Comparison of ENCODE assay signal across 19 mouse cellular contexts in the genomic region with DNA sequence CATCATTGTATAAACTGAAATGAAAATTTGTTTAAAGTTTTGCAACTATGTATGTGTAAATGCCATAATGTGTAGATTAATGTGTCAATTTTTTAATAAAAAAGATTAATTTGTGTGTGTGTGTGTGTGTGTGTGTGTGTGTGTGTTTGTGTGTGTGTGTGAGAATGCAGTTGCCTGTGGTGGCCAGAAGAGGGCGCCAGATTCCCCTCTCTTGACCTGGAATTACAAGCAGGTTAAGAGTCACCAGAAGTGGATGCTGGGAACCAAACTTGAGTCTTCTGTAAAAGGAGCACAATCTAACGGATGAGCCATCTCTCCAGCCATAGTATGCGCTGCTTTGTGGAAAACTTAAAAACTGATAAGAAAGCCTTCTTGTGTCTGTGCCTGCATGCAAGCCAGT.
A peak's percentile ranks its signal among the peaks of the same experiment; 100 is the strongest.
DNase-seq lines count a peak whose midpoint lies in the region; ATAC-seq and TF ChIP-seq lines count a peak whose summit lies in the region.
"Had no signal": no experiment of that assay in that cellular context is flagged by ENCODE, and none has a peak within 500 bp of the region (broad histone marks: within the 10 kb centered on the region; RNA-seq: fewer than 3 reads in every experiment).

No protein-coding gene starts in this region.

- no peak overlapping the region for H3K4me2 ChIP-seq in intestine, postnatal 0 days (replicated peaks; ENCODE audit: low read depth)
- no peak overlapping the region for H3K4me2 ChIP-seq in intestine, embryonic 16.5 days (ENCODE audit: low read depth, low read length)
- H3K4me2 ChIP-seq in lung, embryonic 16.5 days (ENCODE audit: low read depth, low read length) = no peak overlapping the region
- H3K4me2 ChIP-seq: forebrain, embryonic 13.5 days; heart, embryonic 15.5 days; liver, embryonic 11.5 days; midbrain, embryonic 12.5 days had no signal

- no peak for ATAC-seq in intestine, postnatal 0 days
- no peak for ATAC-seq in intestine, embryonic 16.5 days
- ATAC-seq in lung, embryonic 16.5 days (ENCODE audit: low read depth) = no peak
- ATAC-seq: forebrain, embryonic 13.5 days had no signal

- H3K9ac ChIP-seq in intestine, postnatal 0 days (ENCODE audit: low read depth, low read length) = no peak overlapping the region
- no peak overlapping the region for H3K9ac ChIP-seq in intestine, embryonic 16.5 days (ENCODE audit: low read depth, low read length)
- no peak overlapping the region for H3K9ac ChIP-seq in lung, embryonic 16.5 days (ENCODE audit: low read length)
- H3K9ac ChIP-seq in ES-E14 (ENCODE audit: insufficient read depth, low read depth, low read length, poor library complexity, severe bottlenecking) = no peak overlapping the region
- H3K9ac ChIP-seq: forebrain, embryonic 13.5 days; heart, embryonic 15.5 days; midbrain, embryonic 12.5 days had no signal

- no peaks in the 10 kb centered on the region for H3K9me3 ChIP-seq in intestine, postnatal 0 days (ENCODE audit: control insufficient read depth)
- peaks cover 4% of the 10 kb centered on the region; the same call in 1 of the 2 replicates for H3K9me3 ChIP-seq in intestine, embryonic 16.5 days (ENCODE audit: control insufficient read depth, low read length)
- H3K9me3 ChIP-seq in lung, embryonic 16.5 days (ENCODE audit: control insufficient read depth, low read length) = no peaks in the 10 kb centered on the region
- H3K9me3 ChIP-seq in ES-E14 (ENCODE audit: control insufficient read depth, insufficient read depth, low read depth, low read length) = no peaks in the 10 kb centered on the region
- H3K9me3 ChIP-seq: forebrain, embryonic 13.5 days; heart, embryonic 15.5 days; limb, embryonic 10.5 days had no signal

- no peak for DNase-seq in lung, adult 18-20 months
- DNase-seq in ES-E14 (ENCODE audit: low read depth, low spot score) = no peak
- DNase-seq in adrenal gland, postnatal 10 days = no peak
- DNase-seq: cerebellum, adult 9-10 months; gastrocnemius, postnatal 14 days; kidney, adult 9 months; kidney, postnatal 4 days; layer of hippocampus, adult 9-11 months; spleen, adult 18-20 months had no signal

- peak; percentile 36 for TF ChIP-seq CTCF in intestine, postnatal 0 days (IDR thresholded peaks at IDR 0.05; ENCODE audit: low read depth)
- TF ChIP-seq CTCF in small intestine, adult 2 months (IDR thresholded peaks at IDR 0.05; ENCODE audit: extremely low read depth, insufficient read length, insufficient replicate concordance, low read depth, low read length) = peak; percentile 5; the same call in 1 of the 2 replicates

- H3K4me3 ChIP-seq in intestine, postnatal 0 days (ENCODE audit: low read depth, low read length) = no peak overlapping the region
- no peak overlapping the region for H3K4me3 ChIP-seq in intestine, embryonic 16.5 days (ENCODE audit: low read length)
- H3K4me3 ChIP-seq in lung, embryonic 16.5 days (ENCODE audit: low read length) = no peak overlapping the region
- H3K4me3 ChIP-seq in ES-E14 (ENCODE audit: insufficient read depth in 1 of 2, low read depth in 1 of 2, low read length in 2 of 2, poor library complexity in 1 of 2, severe bottlenecking in 1 of 2) = no peak overlapping the region
- no peak overlapping the region for H3K4me3 ChIP-seq in small intestine, adult 2 months (ENCODE audit: low read depth, low read length)
- H3K4me3 ChIP-seq: forebrain, embryonic 13.5 days; heart, embryonic 15.5 days; limb, embryonic 10.5 days; midbrain, embryonic 12.5 days had no signal

- no peaks in the 10 kb centered on the region for H3K36me3 ChIP-seq in intestine, postnatal 0 days (ENCODE audit: control insufficient read depth, insufficient read depth)
- no peaks in the 10 kb centered on the region for H3K36me3 ChIP-seq in intestine, embryonic 16.5 days (ENCODE audit: control insufficient read depth, insufficient read depth, low read length)
- no peaks in the 10 kb centered on the region for H3K36me3 ChIP-seq in lung, embryonic 16.5 days (ENCODE audit: control insufficient read depth, insufficient read depth, low read length)
- no peaks in the 10 kb centered on the region for H3K36me3 ChIP-seq in ES-E14 (ENCODE audit: control insufficient read depth, insufficient read depth, low read length, poor library complexity, severe bottlenecking)
- H3K36me3 ChIP-seq in small intestine, adult 2 months (ENCODE audit: control insufficient read depth, insufficient read depth, low read length) = no peaks in the 10 kb centered on the region
- H3K36me3 ChIP-seq: heart, embryonic 15.5 days; midbrain, embryonic 12.5 days had no signal

- in situ Hi-C loops in ES-E14 (cut with MboI; ENCODE audit: low sequenced_read_pairs in 2 of 2, unreplicated experiment in 2 of 2) = no loop called here

- 71% methylated on average over 3 of the region's 3 CpGs for WGBS in intestine, postnatal 0 days
- WGBS in intestine, embryonic 16.5 days = 80% methylated on average over 3 of the region's 3 CpGs
- 67% methylated on average over 3 of the region's 3 CpGs for WGBS in lung, embryonic 16.5 days
- 70% methylated on average over 3 of the region's 3 CpGs for WGBS in small intestine, adult 2 months

- H3K4me1 ChIP-seq in intestine, postnatal 0 days (replicated peaks; ENCODE audit: control insufficient read depth, insufficient read depth, low read length) = no peaks in the 10 kb centered on the region
- no peaks in the 10 kb centered on the region for H3K4me1 ChIP-seq in intestine, embryonic 16.5 days (ENCODE audit: control insufficient read depth, insufficient read depth, low read length)
- peaks cover 14% of the 10 kb centered on the region; the same call in 1 of the 2 replicates for H3K4me1 ChIP-seq in lung, embryonic 16.5 days (replicated peaks; ENCODE audit: control insufficient read depth, insufficient read depth, low read length)
- H3K4me1 ChIP-seq in ES-E14 (ENCODE audit: control insufficient read depth in 2 of 2, insufficient read depth in 2 of 2, low read length in 2 of 2, poor library complexity in 1 of 2) = no peaks in the 10 kb centered on the region
- H3K4me1 ChIP-seq in small intestine, adult 2 months (ENCODE audit: control insufficient read depth, insufficient read depth, insufficient read length, low read length) = no peaks in the 10 kb centered on the region
- H3K4me1 ChIP-seq: forebrain, embryonic 13.5 days; midbrain, embryonic 12.5 days had no signal

- TF ChIP-seq POLR2A in small intestine, adult 2 months (IDR thresholded peaks at IDR 0.05; ENCODE audit: low read depth, low read length) = no peak

- no peak overlapping the region for H3K27ac ChIP-seq in intestine, postnatal 0 days (ENCODE audit: low read depth, low read length)
- no peak overlapping the region for H3K27ac ChIP-seq in intestine, embryonic 16.5 days (ENCODE audit: low read length)
- H3K27ac ChIP-seq in lung, embryonic 16.5 days (ENCODE audit: low read length) = peak overlapping the region; percentile 68
- no peak overlapping the region for H3K27ac ChIP-seq in ES-E14 (ENCODE audit: insufficient read depth, low read depth, low read length, poor library complexity, severe bottlenecking)
- H3K27ac ChIP-seq in small intestine, adult 2 months (ENCODE audit: insufficient read depth, low read depth, low read length) = no peak overlapping the region
- H3K27ac ChIP-seq: forebrain, embryonic 13.5 days; heart, embryonic 15.5 days; limb, embryonic 10.5 days; macrophage; midbrain, embryonic 12.5 days had no signal

- H3K27me3 ChIP-seq in intestine, postnatal 0 days (replicated peaks; ENCODE audit: control insufficient read depth, insufficient read depth, low read length) = no peaks in the 10 kb centered on the region
- no peaks in the 10 kb centered on the region for H3K27me3 ChIP-seq in intestine, embryonic 16.5 days (replicated peaks; ENCODE audit: control insufficient read depth, insufficient read depth, low read length)
- no peaks in the 10 kb centered on the region for H3K27me3 ChIP-seq in lung, embryonic 16.5 days (ENCODE audit: control insufficient read depth, insufficient read depth, low read depth, low read length)
- H3K27me3 ChIP-seq in small intestine, adult 2 months (ENCODE audit: control insufficient read depth, insufficient read depth, low read length) = no peaks in the 10 kb centered on the region
- H3K27me3 ChIP-seq: forebrain, embryonic 13.5 days; heart, embryonic 15.5 days had no signal

TF ChIP-seq in ES-E14, 5 proteins besides CTCF, POLR2A, EP300 and RAD21:
- TF ChIP-seq HCFC1 (IDR thresholded peaks at IDR 0.05; ENCODE audit: borderline replicate concordance, insufficient read depth, low read length) (no peak), ZC3H11A (IDR thresholded peaks at IDR 0.05; ENCODE audit: borderline replicate concordance, low read depth, low read length) (0 out of 2 replicates have a peak, but pooled peaks have one; percentile 19)
